Mouse (Mus musculus) spleen, adult 2 months (tissue): ENCODE data around the gene Vps18.

ENCODE experiments used
- CTCF ChIP-seq: fragments of 200-500 bp; IDR thresholded peaks from 2 replicates; pipeline ENCODE4 v1.5.1; 2011; ENCODE audit warnings: mild to moderate bottlenecking, inconsistent platforms; ENCODE audit not compliant: insufficient read depth, insufficient read length, insufficient replicate concordance; ENCODE audit errors: extremely low read depth
- POLR2A ChIP-seq: fragments of 200-500 bp; IDR thresholded peaks from 2 replicates; pipeline ENCODE4 v1.6.1; 2011; ENCODE audit warnings: low read depth, low read length, inconsistent platforms

DNA sequence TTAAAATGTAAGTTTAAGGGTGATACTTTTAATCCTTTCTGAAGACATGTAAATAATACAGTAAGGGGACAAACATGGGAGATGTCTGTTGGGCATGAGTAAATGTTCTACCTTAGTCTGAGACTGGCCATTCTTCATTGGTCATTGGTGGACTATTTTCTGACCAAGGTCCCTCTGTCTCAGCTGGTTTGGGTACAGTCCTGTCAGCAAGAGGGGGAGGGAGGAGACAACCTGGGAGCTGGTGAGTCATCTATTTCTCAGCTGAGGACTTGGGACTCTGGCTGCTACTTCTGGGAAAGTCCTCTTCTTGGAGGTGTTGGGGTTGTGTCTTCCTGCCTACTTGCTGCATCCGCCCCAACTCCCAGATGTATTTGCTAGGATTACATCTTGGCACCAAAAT, 14.4 kb upstream of the Vps18 start:
- TF ChIP-seq CTCF (no peak), POLR2A (no peak)
